Mouse (Mus musculus): ENCODE measurements around the gene Actr10. TPM values are rescaled to one million over a fixed set of nuclear protein-coding genes. Genes with fewer than 3 reads are reported as not detected.

Actr10 gene
- 209 and 231 TPM in 2 replicates for polyA plus RNA-seq (2014; fragmentation: Nextera tagmentation; extraction: Ambion mirVana)

DNA sequence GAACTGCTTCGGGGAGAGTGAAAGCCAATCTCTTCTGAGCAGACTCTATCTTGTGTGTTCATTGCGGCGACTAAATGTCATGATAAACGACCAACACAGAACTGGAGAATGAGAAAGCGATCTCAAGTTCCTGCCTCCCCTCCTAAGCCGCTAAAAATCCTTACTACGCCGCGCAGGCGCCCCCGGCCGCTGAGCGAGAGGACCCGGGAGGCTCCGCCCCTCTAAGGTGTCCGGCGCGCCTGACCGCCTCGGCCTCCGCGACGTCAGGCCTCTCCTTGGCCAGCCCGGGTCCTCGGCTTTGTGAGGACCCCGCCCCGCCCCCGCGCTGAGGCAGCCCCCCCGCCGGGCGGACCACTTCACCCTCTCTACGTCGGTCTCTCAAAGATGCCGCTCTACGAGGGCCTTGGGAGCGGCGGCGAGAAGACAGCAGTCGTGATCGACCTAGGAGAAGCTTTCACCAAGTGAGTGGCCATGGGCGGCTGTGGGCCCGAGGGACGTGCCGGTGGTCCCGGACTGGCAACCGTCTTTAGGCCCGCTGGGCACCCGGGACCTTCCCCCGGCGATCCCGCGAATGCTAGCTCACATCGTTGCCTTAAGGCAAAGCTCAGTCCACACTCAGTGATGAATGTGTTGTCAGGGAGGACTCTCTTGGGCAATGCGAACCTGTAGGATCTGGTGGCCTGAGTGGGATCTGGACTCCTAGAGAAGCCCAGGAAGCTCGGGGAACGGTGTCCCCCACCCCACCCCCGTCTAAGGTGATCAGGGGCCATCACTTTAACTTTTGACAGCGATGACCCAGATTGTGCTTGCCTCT lies at the start of gene Actr10:
TSS of gene Actr10 (plus strand) at position 287 of the 814 bp plus-strand sequence.
- WGBS: under 1% methylated on average over 56 of the region's 59 CpGs
- peak within 1 kb of the TSS; percentile 92 for H3K27ac ChIP-seq (ENCODE audit: low read depth)

GRCm38 (mm10) chr12:70890405-70890804 lies 47.3 kb upstream of the Actr10 start:
- Histone ChIP-seq H3K27me3 (replicated peaks; ENCODE audit: control insufficient read depth, insufficient read depth, low read length) (no peaks in the 10 kb centered on the region), H3K4me1 (replicated peaks; ENCODE audit: control insufficient read depth, insufficient read depth, low read length) (no peaks in the 10 kb centered on the region), H3K9me3 (ENCODE audit: control insufficient read depth, low read length) (no peaks in the 10 kb centered on the region), H3K27ac (ENCODE audit: low read depth) (no peak overlapping the region), H3K36me3 (ENCODE audit: control insufficient read depth, insufficient read depth, low read length) (peaks cover 53% of the 10 kb centered on the region), H3K4me2 (ENCODE audit: low read length) (no peak overlapping the region), H3K4me3 (ENCODE audit: low read depth, low read length) (no peak overlapping the region), H3K9ac (ENCODE audit: low read length) (no peak overlapping the region)
- ATAC-seq (replicated peaks; ENCODE audit: low FRiP score, low TSS enrichment, low read depth) (no peak), DNase-seq (ENCODE audit: low spot score) (no peak)
- WGBS: 86% methylated on average over 5 of the region's 5 CpGs

More for the DNA sequence above, at the start of gene Actr10:
- Histone ChIP-seq H3K27me3 (replicated peaks; ENCODE audit: control insufficient read depth, insufficient read depth, low read length) (no peaks in the 10 kb centered on the region), H3K9me3 (ENCODE audit: control insufficient read depth, low read length) (0 out of 2 replicates have a peak, but pooled peaks cover under 1% of the 10 kb centered on the region), H3K4me1 (replicated peaks; ENCODE audit: control insufficient read depth, insufficient read depth, low read length) (peaks cover 5% of the 10 kb centered on the region; the same call in 1 of the 2 replicates), H3K4me2 (ENCODE audit: low read length) (peak within 1 kb of the TSS; percentile 84), H3K4me3 (ENCODE audit: low read depth, low read length) (peak within 1 kb of the TSS; percentile 98), H3K36me3 (ENCODE audit: control insufficient read depth, insufficient read depth, low read length) (peaks cover 11% of the 10 kb centered on the region), H3K9ac (ENCODE audit: low read length) (peak within 1 kb of the TSS; percentile 85)
- DNase-seq (ENCODE audit: low spot score) (peak; percentile 100), ATAC-seq (replicated peaks; ENCODE audit: low FRiP score, low TSS enrichment, low read depth) (peak; percentile 98)

GRCm38 (mm10) chr12:70890874-70891470 lies 46.7 kb upstream of the Actr10 start:
- Histone ChIP-seq H3K36me3 (ENCODE audit: control insufficient read depth, insufficient read depth, low read length) (peaks cover 52% of the 10 kb centered on the region), H3K4me3 (ENCODE audit: low read depth, low read length) (no peak overlapping the region), H3K4me1 (replicated peaks; ENCODE audit: control insufficient read depth, insufficient read depth, low read length) (no peaks in the 10 kb centered on the region), H3K27ac (ENCODE audit: low read depth) (no peak overlapping the region), H3K27me3 (replicated peaks; ENCODE audit: control insufficient read depth, insufficient read depth, low read length) (no peaks in the 10 kb centered on the region), H3K9ac (ENCODE audit: low read length) (no peak overlapping the region), H3K9me3 (ENCODE audit: control insufficient read depth, low read length) (no peaks in the 10 kb centered on the region), H3K4me2 (ENCODE audit: low read length) (no peak overlapping the region)
- ATAC-seq (replicated peaks; ENCODE audit: low FRiP score, low TSS enrichment, low read depth) (no peak), DNase-seq (ENCODE audit: low spot score) (no peak)
- WGBS: 91% methylated on average over 8 of the region's 8 CpGs

DNA sequence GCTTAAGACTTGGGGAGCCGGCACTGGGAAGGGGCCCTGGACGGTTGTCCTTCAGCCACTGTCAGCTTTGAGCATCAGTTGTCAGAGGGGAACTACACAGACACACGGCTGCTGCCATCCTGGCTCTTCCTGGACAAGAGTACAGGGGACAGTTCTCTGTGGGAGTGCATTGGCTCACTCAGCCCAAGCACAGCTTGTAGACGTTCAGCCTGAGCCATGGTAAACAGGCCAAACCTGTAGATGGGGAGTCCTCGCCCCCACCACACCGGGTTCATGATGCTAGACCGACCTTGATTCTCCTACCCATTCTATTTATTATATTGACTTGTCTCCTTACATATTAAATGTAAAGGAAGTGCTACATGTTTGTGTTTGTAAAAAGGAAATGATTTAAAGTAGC lies 42.4 kb upstream of the Actr10 start:
- Histone ChIP-seq H3K27ac (ENCODE audit: low read depth) (no peak overlapping the region), H3K9ac (ENCODE audit: low read length) (no peak overlapping the region), H3K4me2 (ENCODE audit: low read length) (no peak overlapping the region), H3K27me3 (replicated peaks; ENCODE audit: control insufficient read depth, insufficient read depth, low read length) (no peaks in the 10 kb centered on the region), H3K4me1 (replicated peaks; ENCODE audit: control insufficient read depth, insufficient read depth, low read length) (no peaks in the 10 kb centered on the region), H3K4me3 (ENCODE audit: low read depth, low read length) (no peak overlapping the region), H3K9me3 (ENCODE audit: control insufficient read depth, low read length) (no peaks in the 10 kb centered on the region), H3K36me3 (ENCODE audit: control insufficient read depth, insufficient read depth, low read length) (peaks cover 66% of the 10 kb centered on the region)
- DNase-seq (ENCODE audit: low spot score) (no peak), ATAC-seq (replicated peaks; ENCODE audit: low FRiP score, low TSS enrichment, low read depth) (no peak)
- 87% methylated on average over 7 of the region's 7 CpGs for WGBS

DNA sequence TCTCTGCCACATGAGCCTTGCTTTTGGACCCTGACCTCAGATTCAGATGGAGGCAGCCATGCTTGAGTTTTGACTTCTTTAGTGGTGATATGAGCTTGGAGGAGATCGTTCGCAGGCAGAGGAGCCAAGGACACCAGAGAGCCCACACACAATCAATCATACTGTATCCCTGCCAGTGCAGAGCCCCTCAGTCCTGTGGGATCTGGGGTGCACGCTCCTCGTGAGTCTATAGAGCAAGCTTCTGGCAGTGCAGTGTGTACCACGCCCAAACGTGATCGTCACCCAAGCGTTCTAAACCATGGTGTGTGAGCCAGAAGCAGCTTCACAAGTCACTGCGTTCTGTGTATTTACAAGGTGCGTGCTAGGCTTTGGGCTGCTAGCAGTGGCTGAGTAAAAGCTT lies 41.6 kb upstream of the Actr10 start:
- no peak overlapping the region for H3K4me2 ChIP-seq (ENCODE audit: low read length)
- H3K4me3 ChIP-seq (ENCODE audit: low read depth, low read length): no peak overlapping the region
- no peak overlapping the region for H3K27ac ChIP-seq (ENCODE audit: low read depth)
- H3K9ac ChIP-seq (ENCODE audit: low read length): no peak overlapping the region
- WGBS: 85% methylated on average over 10 of the region's 10 CpGs
- no peaks in the 10 kb centered on the region for H3K27me3 ChIP-seq (replicated peaks; ENCODE audit: control insufficient read depth, insufficient read depth, low read length)
- DNase-seq (ENCODE audit: low spot score) (no peak), ATAC-seq (replicated peaks; ENCODE audit: low FRiP score, low TSS enrichment, low read depth) (no peak)
- no peaks in the 10 kb centered on the region for H3K4me1 ChIP-seq (replicated peaks; ENCODE audit: control insufficient read depth, insufficient read depth, low read length)
- H3K9me3 ChIP-seq (ENCODE audit: control insufficient read depth, low read length): no peaks in the 10 kb centered on the region
- peaks cover 58% of the 10 kb centered on the region for H3K36me3 ChIP-seq (ENCODE audit: control insufficient read depth, insufficient read depth, low read length)

- Histone ChIP-seq H3K27me3 (replicated peaks; ENCODE audit: control insufficient read depth, insufficient read depth, low read length) (no peaks in the 10 kb centered on the region), H3K9me3 (ENCODE audit: control insufficient read depth, low read length) (no peaks in the 10 kb centered on the region), H3K27ac (ENCODE audit: low read depth) (no peak overlapping the region), H3K4me3 (ENCODE audit: low read depth, low read length) (no peak overlapping the region), H3K9ac (ENCODE audit: low read length) (no peak overlapping the region), H3K36me3 (ENCODE audit: control insufficient read depth, insufficient read depth, low read length) (peaks cover 45% of the 10 kb centered on the region), H3K4me2 (ENCODE audit: low read length) (no peak overlapping the region), H3K4me1 (replicated peaks; ENCODE audit: control insufficient read depth, insufficient read depth, low read length) (no peaks in the 10 kb centered on the region)
- DNase-seq (ENCODE audit: low spot score): no peak
- 87% methylated on average over 8 of the region's 8 CpGs for WGBS
- ATAC-seq (replicated peaks; ENCODE audit: low FRiP score, low TSS enrichment, low read depth): no peak
These were observed 40.2 kb upstream of the Actr10 start for GRCm38 (mm10) chr12:70897434-70897833.

DNA sequence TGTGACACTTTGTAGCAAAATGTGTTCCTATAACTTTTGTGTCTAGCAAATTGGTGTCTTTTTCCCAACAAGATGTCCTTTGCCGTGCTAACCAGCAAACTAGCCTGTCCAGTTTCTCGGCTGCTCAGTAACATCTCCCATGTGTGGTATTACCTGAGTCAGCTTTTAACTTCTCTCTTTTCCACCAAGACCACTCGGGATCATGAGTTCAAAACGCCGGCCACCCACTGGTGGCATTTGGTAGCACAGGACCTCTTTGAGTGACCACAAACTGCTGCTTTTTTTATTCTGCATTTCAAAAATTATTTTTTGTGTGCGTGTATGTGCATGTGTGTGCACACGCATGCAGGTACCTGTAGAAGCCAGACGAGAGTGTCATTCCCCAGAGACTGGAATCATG lies 39.2 kb upstream of the Actr10 start:
- WGBS: 89% methylated on average over 8 of the region's 8 CpGs
- DNase-seq (ENCODE audit: low spot score) (no peak), ATAC-seq (replicated peaks; ENCODE audit: low FRiP score, low TSS enrichment, low read depth) (no peak)
- Histone ChIP-seq H3K9ac (ENCODE audit: low read length) (no peak overlapping the region), H3K27ac (ENCODE audit: low read depth) (no peak overlapping the region), H3K4me3 (ENCODE audit: low read depth, low read length) (no peak overlapping the region), H3K27me3 (replicated peaks; ENCODE audit: control insufficient read depth, insufficient read depth, low read length) (no peaks in the 10 kb centered on the region), H3K4me2 (ENCODE audit: low read length) (no peak overlapping the region), H3K9me3 (ENCODE audit: control insufficient read depth, low read length) (no peaks in the 10 kb centered on the region), H3K36me3 (ENCODE audit: control insufficient read depth, insufficient read depth, low read length) (peaks cover 37% of the 10 kb centered on the region), H3K4me1 (replicated peaks; ENCODE audit: control insufficient read depth, insufficient read depth, low read length) (no peaks in the 10 kb centered on the region)

DNA sequence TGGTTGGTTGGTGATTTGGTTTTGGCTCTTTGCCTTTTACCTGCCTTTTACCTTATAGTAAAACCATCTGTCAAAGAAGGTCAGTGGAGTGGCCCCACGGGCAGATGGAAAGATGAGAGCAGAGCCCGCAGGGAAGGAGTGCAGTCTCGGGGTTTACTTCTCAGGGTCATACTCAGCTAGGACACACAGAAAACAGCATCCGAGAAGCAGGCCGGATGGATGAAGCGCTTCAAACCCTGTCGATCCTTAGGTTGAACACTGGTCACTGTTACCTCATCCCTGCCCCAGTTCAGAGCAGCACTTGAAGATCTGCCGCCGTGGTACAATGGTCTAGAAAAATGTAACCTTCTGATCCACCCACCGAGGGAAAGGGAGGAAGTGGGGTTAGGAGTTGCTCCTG lies 33.2 kb upstream of the Actr10 start:
- H3K27me3 ChIP-seq (replicated peaks; ENCODE audit: control insufficient read depth, insufficient read depth, low read length): no peaks in the 10 kb centered on the region
- H3K36me3 ChIP-seq (ENCODE audit: control insufficient read depth, insufficient read depth, low read length): peaks cover 2% of the 10 kb centered on the region; the same call in 1 of the 2 replicates
- WGBS: 89% methylated on average over 10 of the region's 10 CpGs
- H3K9me3 ChIP-seq (ENCODE audit: control insufficient read depth, low read length): no peaks in the 10 kb centered on the region
- no peak overlapping the region for H3K9ac ChIP-seq (ENCODE audit: low read length)
- no peak overlapping the region for H3K4me2 ChIP-seq (ENCODE audit: low read length)
- H3K27ac ChIP-seq (ENCODE audit: low read depth): no peak overlapping the region
- no peak overlapping the region for H3K4me3 ChIP-seq (ENCODE audit: low read depth, low read length)
- no peaks in the 10 kb centered on the region for H3K4me1 ChIP-seq (replicated peaks; ENCODE audit: control insufficient read depth, insufficient read depth, low read length)
- DNase-seq (ENCODE audit: low spot score) (no peak), ATAC-seq (replicated peaks; ENCODE audit: low FRiP score, low TSS enrichment, low read depth) (no peak)
